22 mouse cellular contexts compared by ENCODE assay signal in genomic region chr4:31367031-31367430, GRCm38 (mm10).
DNase-seq lines count a peak whose midpoint lies in the region; ATAC-seq and TF ChIP-seq lines count a peak whose summit lies in the region.
"Had no signal": no experiment of that assay in that cellular context is flagged by ENCODE, and none has a peak within 500 bp of the region (broad histone marks: within the 10 kb centered on the region; RNA-seq: fewer than 3 reads in every experiment).

No protein-coding gene starts in this region.

- no peaks in the 10 kb centered on the region for H3K9me3 ChIP-seq in forebrain, embryonic 13.5 days (replicated peaks)
- no peaks in the 10 kb centered on the region for H3K9me3 ChIP-seq in forebrain, embryonic 11.5 days (ENCODE audit: control insufficient read depth, low read length)
- H3K9me3 ChIP-seq in hindbrain, postnatal 0 days (ENCODE audit: low read length) = no peaks in the 10 kb centered on the region
- H3K9me3 ChIP-seq in hindbrain, embryonic 13.5 days = no peaks in the 10 kb centered on the region
- H3K9me3 ChIP-seq: embryonic facial prominence, embryonic 13.5 days; heart, embryonic 10.5 days had no signal

- no peaks in the 10 kb centered on the region for H3K27me3 ChIP-seq in forebrain, embryonic 13.5 days
- no peaks in the 10 kb centered on the region for H3K27me3 ChIP-seq in forebrain, embryonic 11.5 days (ENCODE audit: control insufficient read depth, insufficient read depth, low read length)
- H3K27me3 ChIP-seq in hindbrain, postnatal 0 days (ENCODE audit: insufficient read depth, low read length) = no peaks in the 10 kb centered on the region
- H3K27me3 ChIP-seq in hindbrain, embryonic 13.5 days = no peaks in the 10 kb centered on the region
- H3K27me3 ChIP-seq: CH12.LX; embryonic facial prominence, embryonic 13.5 days; Patski had no signal

- no peak overlapping the region for H3K4me3 ChIP-seq in forebrain, embryonic 13.5 days
- H3K4me3 ChIP-seq in forebrain, embryonic 11.5 days (ENCODE audit: low read depth, low read length) = no peak overlapping the region
- H3K4me3 ChIP-seq in hindbrain, postnatal 0 days (ENCODE audit: low read length) = no peak overlapping the region
- no peak overlapping the region for H3K4me3 ChIP-seq in hindbrain, embryonic 13.5 days
- H3K4me3 ChIP-seq: embryonic facial prominence, embryonic 13.5 days; heart, embryonic 10.5 days had no signal

- DNase-seq in forebrain, embryonic 11.5 days (ENCODE audit: low spot score) = no peak
- DNase-seq in hindbrain, postnatal 0 days (ENCODE audit: low spot score) = no peak
- DNase-seq in adrenal gland, adult 8-10 months = peak; percentile 38
- DNase-seq in adrenal gland, postnatal 14 days = peak; percentile 28
- DNase-seq in thymus, postnatal 10 days (ENCODE audit: low spot score in 2 of 2) = no peak
- DNase-seq: cerebellum, adult 18-20 months; cerebellum, adult 9-11 months; cerebellum, postnatal 36 days; gastrocnemius, postnatal 10 days; heart, adult 18-20 months; heart, postnatal 10 days; heart, postnatal 4 days; kidney, adult 8-10 months had no signal

- H3K36me3 ChIP-seq in forebrain, embryonic 13.5 days (ENCODE audit: poor library complexity, severe bottlenecking) = no peaks in the 10 kb centered on the region
- no peaks in the 10 kb centered on the region for H3K36me3 ChIP-seq in forebrain, embryonic 11.5 days (ENCODE audit: control insufficient read depth, insufficient read depth, low read length)
- no peaks in the 10 kb centered on the region for H3K36me3 ChIP-seq in hindbrain, postnatal 0 days (ENCODE audit: insufficient read depth, low read length)
- no peaks in the 10 kb centered on the region for H3K36me3 ChIP-seq in hindbrain, embryonic 13.5 days
- H3K36me3 ChIP-seq: embryonic facial prominence, embryonic 13.5 days; heart, embryonic 10.5 days had no signal

- no peak for ATAC-seq in forebrain, embryonic 13.5 days
- ATAC-seq in forebrain, embryonic 11.5 days (replicated peaks; ENCODE audit: low FRiP score) = no peak
- no peak for ATAC-seq in hindbrain, postnatal 0 days
- no peak for ATAC-seq in hindbrain, embryonic 13.5 days (ENCODE audit: low FRiP score)
- ATAC-seq: activated CD4-positive, CD25-positive, alpha-beta regulatory T cell, adult 4 months; intestine, embryonic 16.5 days; Patski had no signal

- no peak overlapping the region for H3K4me2 ChIP-seq in forebrain, embryonic 13.5 days
- H3K4me2 ChIP-seq in forebrain, embryonic 11.5 days (ENCODE audit: low read depth, low read length, severe bottlenecking) = no peak overlapping the region
- no peak overlapping the region for H3K4me2 ChIP-seq in hindbrain, postnatal 0 days (ENCODE audit: low read depth, low read length)
- H3K4me2 ChIP-seq in hindbrain, embryonic 13.5 days = no peak overlapping the region
- H3K4me2 ChIP-seq: embryonic facial prominence, embryonic 13.5 days; hindbrain, embryonic 14.5 days had no signal

- TF ChIP-seq CTCF in hindbrain, postnatal 0 days (IDR thresholded peaks at IDR 0.05; ENCODE audit: low read depth) = no peak

- peak overlapping the region; percentile 17; the same call in 1 of the 2 replicates for H3K27ac ChIP-seq in forebrain, embryonic 13.5 days
- H3K27ac ChIP-seq in forebrain, embryonic 11.5 days (ENCODE audit: low read depth, low read length) = no peak overlapping the region
- H3K27ac ChIP-seq in hindbrain, postnatal 0 days = peak overlapping the region; percentile 12; the same call in 1 of the 2 replicates
- no peak overlapping the region for H3K27ac ChIP-seq in hindbrain, embryonic 13.5 days
- H3K27ac ChIP-seq: embryonic facial prominence, embryonic 13.5 days; heart, embryonic 10.5 days had no signal

- 0 out of 2 replicates have a peak, but pooled peaks cover 2% of the 10 kb centered on the region for H3K4me1 ChIP-seq in forebrain, embryonic 13.5 days
- H3K4me1 ChIP-seq in forebrain, embryonic 11.5 days (replicated peaks; ENCODE audit: control insufficient read depth, insufficient read depth, low read length) = no peaks in the 10 kb centered on the region
- 0 out of 2 replicates have a peak, but pooled peaks cover 2% of the 10 kb centered on the region for H3K4me1 ChIP-seq in hindbrain, postnatal 0 days (ENCODE audit: insufficient read depth, low read length)
- H3K4me1 ChIP-seq in hindbrain, embryonic 13.5 days (replicated peaks) = 0 out of 2 replicates have a peak, but pooled peaks cover 9% of the 10 kb centered on the region
- H3K4me1 ChIP-seq: embryonic facial prominence, embryonic 13.5 days; heart, embryonic 10.5 days had no signal

- H3K9ac ChIP-seq in forebrain, embryonic 13.5 days = no peak overlapping the region
- H3K9ac ChIP-seq in forebrain, embryonic 11.5 days (ENCODE audit: low read length) = no peak overlapping the region
- H3K9ac ChIP-seq in hindbrain, postnatal 0 days (replicated peaks; ENCODE audit: low read length) = no peak overlapping the region
- no peak overlapping the region for H3K9ac ChIP-seq in hindbrain, embryonic 13.5 days
- H3K9ac ChIP-seq: embryonic facial prominence, embryonic 13.5 days; hindbrain, embryonic 14.5 days had no signal

- 82% methylated on average over 5 of the region's 5 CpGs for WGBS in forebrain, embryonic 13.5 days
- 87% methylated on average over 5 of the region's 5 CpGs for WGBS in forebrain, embryonic 11.5 days
- WGBS in hindbrain, postnatal 0 days = 73% methylated on average over 5 of the region's 5 CpGs
- WGBS in hindbrain, embryonic 13.5 days = 79% methylated on average over 5 of the region's 5 CpGs

Comparison
In these comparisons a context has a peak if more than half of its experiments do, and no peak if none do; other contexts are left out.
1. H3K27ac ChIP-seq: peak in forebrain, embryonic 13.5 days (single experiment) and hindbrain, postnatal 0 days (single experiment); none in forebrain, embryonic 11.5 days (single experiment) and hindbrain, embryonic 13.5 days (single experiment).
2. DNase-seq: peak in adrenal gland, adult 8-10 months (single experiment) and adrenal gland, postnatal 14 days (single experiment); none in forebrain, embryonic 11.5 days (single experiment), hindbrain, postnatal 0 days (single experiment) and thymus, postnatal 10 days (0 of 2).